Mouse (Mus musculus) ES-Bruce4 (cell line): ENCODE results near the gene Lrrc1.

Experiments used
- CTCF ChIP-seq: IDR thresholded peaks from one replicate; pipeline ENCODE4 v1.8.1; 2011; ENCODE audit warnings: low read depth, low read length
- EP300 ChIP-seq: IDR thresholded peaks from 2 replicates; pipeline ENCODE4 v1.6.1; 2011; ENCODE audit warnings: low read depth, low read length; ENCODE audit not compliant: insufficient read depth
- POLR2A ChIP-seq: IDR thresholded peaks from one replicate; pipeline ENCODE4 v1.8.1; 2011; ENCODE audit warnings: low read length; ENCODE audit not compliant: insufficient read depth

- TF ChIP-seq POLR2A (no peak), CTCF (no peak), EP300 (no peak)
Observed at GRCm38 (mm10) chr9:77539232-77539631, 5.4 kb downstream of the Lrrc1 start.
